Mouse (Mus musculus): ENCODE data around the gene Rps6.

GRCm38 (mm10) chr4:86831896-86832295, 25.3 kb downstream of the Rps6 start:
- TF ChIP-seq POLR2A (IDR thresholded peaks at IDR 0.05; ENCODE audit: control insufficient read depth, low read depth, low read length) = no peak
- no peak for TF ChIP-seq CTCF (IDR thresholded peaks at IDR 0.05; ENCODE audit: control insufficient read depth, insufficient read depth, insufficient replicate concordance, low read depth, low read length)

Data from testis, adult 2 months (tissue).